Mouse (Mus musculus) CD4-positive helper T cell, adult 2 months (primary cell): Measurements from ENCODE around the gene Copg1.

ENCODE experiments used
- DNase-seq: peaks from one replicate; pipeline ENCODE4 v3.0.0-alpha.2; 2012; ENCODE audit warnings: low read depth, missing footprints, low spot score

Gene Copg1

DNA sequence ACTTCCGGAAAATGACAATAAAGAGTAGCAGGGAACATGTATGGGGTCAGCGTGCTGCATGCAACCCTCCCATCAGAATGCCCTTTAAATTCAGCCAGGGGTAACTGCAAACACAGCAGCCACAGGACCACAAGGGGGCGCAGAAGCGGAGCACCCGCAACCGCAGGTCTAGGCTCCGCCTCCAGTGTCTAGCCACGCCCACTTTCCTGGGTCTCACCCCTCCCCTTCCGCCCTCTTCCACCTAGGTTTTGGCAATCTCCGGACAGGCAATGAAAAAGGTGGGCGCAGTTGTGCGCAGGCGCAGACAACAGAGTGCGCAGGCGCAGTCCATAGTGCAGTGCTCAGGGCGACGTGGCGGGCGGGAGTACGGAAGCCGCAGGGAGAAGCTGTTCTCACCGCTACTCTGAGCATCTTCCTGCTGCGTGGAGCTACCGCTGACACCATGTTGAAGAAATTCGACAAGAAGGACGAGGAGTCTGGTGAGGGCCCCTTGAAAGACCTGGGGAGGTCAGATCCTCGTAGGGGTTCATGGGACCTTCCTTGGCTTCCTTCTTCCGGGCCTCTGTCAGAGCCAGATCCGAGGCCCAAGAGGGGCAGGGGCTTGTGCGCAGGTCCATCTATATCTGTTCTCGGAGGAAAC lies at the start of gene Copg1:
Copg1 (plus strand) TSS at position 221 of the 640 bp plus-strand sequence.
- peak; percentile 99 for DNase-seq

DNA sequence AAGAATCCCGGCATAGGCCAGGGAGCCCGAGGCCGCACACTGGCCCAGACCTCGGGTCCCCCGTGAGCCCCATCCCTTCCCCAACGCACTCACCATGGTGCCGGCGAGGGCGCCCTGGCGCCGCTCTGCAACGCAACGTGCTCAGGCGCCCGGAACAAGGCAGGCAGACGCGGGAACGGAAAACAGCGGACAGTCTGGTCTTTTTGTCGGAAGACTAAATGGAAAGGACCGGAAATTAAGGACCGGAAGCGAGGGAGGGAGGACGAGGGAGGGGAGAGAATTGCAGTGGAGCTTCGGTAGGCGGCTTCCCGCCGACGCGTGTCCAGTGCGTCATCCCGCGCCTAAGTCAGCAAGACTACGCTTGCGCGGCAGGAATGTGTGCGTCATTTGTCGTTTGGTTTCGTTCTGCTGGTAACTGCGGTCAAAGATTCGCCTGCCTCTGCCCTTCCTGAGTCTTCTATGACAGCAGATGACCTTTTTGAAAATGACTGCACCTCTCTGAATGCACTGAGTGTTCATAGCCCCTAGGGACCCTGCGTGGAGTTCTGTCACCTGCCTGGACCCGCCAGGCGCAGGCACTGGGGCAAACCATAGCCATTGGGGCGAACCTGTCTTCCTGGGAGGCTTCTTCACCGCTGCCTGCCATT lies 48.9 kb upstream of the Copg1 start, which contains the start of gene Isy1:
Isy1 (minus strand) TSS at position 248 of the 647 bp plus-strand sequence.
- DNase-seq = peak; percentile 99

DNA sequence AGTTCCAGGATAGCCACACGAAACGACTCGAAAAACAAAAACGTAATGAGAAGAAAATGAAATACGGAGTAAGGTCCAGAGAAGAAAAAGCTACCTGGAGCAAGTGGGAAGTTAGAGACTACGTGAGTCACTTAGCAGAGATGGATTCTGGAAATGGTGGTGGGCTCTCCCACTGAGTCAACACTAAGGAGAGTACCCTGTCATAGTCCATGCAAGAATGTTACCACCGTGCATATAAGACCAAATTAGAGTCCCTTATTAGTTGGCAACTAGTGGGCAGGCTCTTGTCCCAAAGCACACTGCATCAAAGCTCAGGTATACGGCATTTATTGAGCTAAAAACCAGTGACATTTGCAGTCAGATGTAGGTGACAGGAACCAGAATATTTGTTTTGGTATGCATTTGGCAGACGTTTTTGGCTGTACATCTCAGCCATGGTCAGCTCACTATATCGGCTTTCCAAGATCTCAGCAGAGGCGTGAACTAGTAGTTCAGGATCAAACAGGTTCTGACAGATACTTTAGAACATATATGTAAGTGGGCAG lies 47.7 kb upstream of the Copg1 start:
- no peak for DNase-seq

DNA sequence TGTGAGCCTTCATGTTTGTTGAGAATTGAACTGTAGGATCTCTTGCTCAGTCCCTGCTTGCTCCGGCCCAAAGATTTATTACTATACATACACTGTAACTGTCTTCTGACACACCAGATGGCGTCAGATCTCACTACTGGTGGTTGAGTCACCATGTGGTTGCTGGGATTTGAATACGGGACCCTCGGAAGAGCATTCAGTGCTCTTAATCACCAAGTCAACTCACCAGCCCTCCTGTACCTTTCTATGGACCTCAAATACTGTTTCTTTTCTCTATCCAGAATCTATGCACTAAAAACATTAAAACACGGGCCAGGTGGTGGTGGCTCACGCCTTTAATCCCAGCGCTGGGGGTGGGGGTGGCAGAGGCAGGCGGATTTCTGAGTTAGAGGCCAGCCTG lies 46.0 kb upstream of the Copg1 start:
- DNase-seq = no peak

DNA sequence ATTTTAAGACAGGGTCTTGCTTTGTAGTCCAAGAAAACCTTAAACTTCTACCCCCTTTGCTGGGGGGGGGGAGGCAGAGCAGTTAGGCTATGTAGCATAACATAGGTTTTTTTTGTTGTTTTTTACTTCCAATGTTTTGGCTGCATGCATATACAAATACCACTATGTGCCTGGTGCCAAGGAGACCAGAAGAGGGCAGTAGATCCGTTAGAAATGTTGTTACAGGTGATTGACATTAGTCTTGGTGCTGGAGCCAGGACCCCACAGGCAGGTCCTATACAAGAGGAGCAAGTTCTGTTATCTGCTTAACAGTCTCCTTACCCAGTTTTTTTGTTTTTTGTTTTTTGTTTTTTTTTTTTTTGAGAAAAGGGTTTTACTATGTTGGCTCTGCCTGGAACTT lies 45.4 kb upstream of the Copg1 start:
- peak; percentile 56 for DNase-seq

DNA sequence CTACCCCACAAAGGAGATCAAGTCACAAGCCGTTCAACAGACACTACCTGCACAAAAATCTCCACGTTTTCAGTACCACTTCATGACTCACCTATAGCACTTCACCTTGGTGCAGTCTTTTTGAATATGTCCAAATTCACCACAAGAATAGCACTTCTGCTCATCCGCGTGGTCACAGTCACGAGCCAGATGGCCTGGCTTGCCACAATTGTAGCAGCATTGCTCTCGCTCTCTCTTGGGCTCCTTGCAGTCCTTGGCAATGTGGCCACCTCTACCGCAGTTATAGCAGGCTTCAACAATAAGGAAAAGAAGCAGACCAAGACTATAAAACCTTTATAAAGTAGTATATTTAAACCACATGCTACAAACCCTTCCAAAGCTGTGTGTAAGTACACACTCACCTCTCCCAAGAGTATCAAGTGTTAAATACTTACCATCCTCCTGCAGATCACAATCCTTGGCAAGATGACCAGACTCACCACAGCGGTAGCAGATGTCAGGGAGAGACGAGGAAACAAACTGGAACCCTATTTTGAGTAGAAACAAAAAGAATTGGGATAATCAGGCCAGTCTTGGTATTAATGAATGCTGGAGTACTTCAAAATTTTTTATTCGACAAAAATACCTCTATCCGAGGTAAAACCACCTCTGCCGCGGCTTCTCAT lies 42.5 kb upstream of the Copg1 start:
- DNase-seq = no peak

DNA sequence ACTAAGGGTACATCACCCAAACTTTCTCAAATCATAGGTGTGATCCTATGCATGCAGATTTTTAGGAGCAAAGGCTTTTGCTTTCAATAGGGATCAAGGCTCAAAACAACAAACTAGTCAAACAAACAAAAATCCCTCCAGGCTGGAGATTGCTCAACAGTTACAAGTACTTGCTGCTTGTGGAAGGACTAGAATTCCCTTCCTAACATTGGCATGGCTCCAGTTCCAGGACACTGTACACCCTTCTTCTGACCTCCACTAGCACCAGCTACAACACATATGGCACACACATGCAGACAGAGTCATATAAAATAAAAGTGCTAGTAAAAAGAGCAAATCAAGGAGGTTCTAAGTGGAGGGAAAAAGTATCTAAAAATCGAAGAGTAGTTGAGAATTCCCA lies 40.8 kb upstream of the Copg1 start:
- DNase-seq = no peak

DNA sequence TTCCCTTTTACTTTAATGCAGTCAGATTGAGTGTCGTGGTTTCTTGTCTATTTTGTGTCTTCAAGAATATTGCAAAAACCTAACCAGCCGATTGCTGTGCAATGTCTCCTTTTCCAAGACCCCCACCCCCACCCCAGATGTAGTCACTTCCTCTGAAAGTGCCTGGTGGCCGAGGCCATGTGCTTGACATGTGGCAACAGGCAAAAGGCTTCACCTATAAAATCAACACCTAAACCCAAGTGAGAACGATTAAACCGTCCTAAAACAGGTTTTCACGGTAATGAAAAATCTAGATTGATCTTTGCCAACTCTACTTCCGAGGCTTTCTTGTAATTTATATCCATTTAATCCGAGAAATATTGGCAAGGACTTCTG lies 37.8 kb upstream of the Copg1 start:
- peak; percentile 57 for DNase-seq

DNA sequence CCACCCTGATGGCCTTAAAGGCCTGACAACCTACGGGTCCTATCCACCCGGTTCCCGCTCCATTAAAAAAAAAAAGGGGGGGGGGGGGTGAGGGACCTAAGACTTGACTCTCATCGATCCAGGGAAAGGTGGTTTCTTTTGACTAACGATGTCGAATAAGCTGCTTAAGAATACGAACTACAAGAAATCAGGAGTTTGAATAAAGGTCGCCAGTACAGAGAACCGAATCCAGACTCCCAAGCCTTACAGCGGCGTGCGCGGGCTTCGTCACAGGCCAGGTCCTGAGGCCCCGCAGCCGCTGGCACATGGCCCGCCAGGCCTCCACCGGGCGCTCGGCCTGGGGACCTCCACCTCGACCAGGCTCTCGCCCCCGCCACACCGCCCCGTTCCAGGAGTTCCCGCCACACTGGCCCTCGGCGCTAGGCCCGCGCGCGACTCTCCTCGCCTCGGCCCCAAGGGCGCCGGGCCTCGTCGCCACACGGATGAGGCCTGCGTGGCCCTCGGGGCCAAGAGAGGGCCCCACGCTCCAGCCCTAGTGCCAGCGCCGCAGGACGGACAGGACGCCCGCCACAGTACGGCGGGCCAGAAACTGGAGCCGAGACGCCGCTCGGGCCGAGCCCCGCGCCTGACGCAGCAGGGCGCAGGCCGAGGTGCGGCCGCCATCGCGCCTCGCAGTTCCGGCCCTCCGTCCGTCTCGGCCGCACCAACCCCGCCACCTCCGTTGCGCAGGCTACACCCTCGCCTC lies 37.3 kb upstream of the Copg1 start:
- no peak for DNase-seq

DNA sequence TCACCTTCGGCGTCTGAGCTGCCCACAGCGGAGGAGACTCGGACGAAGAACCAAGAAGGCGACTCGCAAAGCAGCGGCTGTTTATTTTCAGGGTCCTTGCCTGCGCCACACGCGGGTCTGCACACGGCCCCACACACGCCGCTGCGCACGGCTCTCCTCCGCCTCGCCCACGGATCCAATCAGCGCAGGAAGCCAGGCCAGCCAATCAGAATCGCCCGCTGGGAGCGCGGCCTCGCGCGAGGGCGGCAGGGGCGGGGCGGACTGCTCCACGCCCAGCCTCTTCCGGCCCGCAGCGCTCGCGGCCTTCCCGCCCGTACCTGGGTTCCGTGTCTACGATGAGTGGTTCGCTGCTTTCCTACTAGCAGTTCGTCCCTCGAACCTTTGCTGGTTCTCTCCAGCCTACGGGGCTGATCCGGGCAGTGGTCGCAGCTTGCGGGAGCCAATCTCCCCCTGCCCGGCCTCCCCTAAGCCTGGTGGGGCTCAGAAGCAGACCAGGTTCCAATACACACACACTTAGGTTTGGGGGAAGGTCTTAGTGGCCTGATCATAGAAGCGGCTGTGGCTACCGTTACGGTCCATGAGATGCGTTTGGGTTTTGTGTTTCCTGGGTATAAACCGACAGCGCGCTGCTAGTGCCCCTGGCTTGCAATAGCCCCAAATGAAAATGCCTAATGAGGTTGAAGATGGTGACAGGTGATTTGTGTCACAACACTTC lies 36.6 kb upstream of the Copg1 start, which contains the start of gene Cnbp:
Cnbp (minus strand) TSS at position 207 of the 715 bp plus-strand sequence.
- DNase-seq = peak; percentile 98

DNA sequence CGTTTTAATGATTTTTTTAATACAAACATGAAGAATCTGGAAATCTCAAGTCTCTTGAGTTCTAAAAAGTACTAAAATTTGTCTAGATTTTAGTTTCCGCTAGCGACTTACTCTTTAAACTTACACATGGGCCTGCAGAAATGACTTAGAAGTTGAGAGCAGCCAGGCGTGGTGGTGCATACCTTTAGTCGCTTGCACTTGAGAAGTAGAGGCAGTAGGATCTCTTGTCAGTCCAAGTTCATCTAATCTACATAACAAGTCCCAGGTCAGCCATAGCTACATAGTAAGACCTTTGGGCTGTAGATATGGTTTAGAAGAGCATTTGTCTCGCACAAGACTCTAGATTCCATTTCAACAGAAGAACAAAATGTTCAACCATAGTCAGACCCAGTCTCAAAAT lies 35.7 kb upstream of the Copg1 start:
- no peak for DNase-seq

DNA sequence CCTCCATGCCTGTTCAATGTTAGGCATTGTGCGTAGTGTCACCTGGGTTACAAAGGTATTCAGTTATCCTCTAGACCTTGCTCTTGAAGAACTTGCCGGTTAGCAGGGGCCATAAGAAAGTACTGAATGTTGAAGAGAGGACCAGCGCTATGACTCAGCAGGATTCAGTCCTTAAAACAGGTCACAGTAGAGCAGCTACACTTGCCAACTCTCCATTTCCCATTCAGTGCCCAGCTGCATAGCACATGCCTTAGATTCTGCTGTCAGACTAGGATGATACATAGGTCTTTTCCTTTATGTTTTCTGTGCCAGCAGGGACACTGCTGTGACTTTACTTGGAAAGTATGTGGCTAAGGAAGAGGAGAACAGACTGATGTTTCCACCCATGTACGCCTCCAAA lies 34.2 kb upstream of the Copg1 start:
- no peak for DNase-seq

DNA sequence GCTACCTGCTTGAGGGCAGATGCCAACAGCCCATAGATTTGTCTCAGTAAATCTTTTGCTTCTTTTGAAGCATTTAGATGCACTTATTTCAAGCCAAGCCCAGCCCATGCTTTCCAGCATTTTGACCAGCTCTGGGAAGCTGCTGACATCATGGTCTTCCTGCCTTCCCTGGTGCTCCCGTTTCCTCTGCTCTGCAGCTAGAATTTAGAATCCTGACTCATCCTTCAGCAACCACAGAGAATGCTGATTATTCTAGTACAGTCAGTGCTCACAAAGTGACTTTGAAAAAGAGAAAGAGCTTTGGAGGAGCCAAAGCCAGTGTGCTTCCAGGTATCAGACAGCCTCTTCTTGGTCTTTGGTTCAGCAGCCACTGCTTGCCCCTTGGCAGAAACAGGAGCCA lies 30.5 kb upstream of the Copg1 start:
- DNase-seq = no peak

DNA sequence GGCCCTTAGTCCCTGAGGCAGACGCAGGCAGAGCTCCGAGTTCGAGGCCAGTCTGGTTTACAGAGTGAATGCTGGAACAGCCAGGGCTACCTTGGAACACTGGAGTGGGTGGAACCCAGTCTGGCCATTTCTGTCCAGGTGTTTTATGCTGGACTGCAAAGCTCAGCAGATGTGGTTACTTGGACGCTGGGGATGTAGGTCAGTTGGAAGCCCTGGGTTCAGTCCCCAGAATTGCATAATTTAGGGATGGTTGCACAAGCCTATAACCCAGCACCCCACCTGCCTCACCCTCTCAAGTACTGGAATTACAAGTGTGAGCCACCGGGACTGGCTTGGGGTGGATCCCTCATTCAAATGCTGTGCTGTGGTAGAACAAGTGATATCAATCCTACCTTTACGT lies 21.4 kb upstream of the Copg1 start:
- DNase-seq = no peak

DNA sequence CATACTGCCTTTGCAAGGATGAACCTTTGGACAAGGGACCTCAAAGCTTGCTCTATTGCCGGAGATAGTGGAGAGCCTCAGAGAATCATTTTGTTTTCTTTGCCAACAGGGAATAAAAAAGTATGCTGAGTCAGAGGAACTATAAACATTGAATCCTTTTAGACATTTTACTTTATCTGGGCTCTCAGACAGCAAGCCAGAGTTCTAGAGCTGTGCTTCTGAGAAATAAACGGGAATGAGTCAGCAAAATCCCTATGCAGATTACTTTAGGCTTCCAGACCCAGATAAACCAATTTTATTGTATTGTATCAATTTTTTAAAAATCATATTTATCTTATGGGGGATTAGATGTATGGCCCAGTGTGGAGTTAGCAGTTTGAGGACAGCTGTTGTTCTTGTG lies 20.4 kb upstream of the Copg1 start:
- no peak for DNase-seq

DNA sequence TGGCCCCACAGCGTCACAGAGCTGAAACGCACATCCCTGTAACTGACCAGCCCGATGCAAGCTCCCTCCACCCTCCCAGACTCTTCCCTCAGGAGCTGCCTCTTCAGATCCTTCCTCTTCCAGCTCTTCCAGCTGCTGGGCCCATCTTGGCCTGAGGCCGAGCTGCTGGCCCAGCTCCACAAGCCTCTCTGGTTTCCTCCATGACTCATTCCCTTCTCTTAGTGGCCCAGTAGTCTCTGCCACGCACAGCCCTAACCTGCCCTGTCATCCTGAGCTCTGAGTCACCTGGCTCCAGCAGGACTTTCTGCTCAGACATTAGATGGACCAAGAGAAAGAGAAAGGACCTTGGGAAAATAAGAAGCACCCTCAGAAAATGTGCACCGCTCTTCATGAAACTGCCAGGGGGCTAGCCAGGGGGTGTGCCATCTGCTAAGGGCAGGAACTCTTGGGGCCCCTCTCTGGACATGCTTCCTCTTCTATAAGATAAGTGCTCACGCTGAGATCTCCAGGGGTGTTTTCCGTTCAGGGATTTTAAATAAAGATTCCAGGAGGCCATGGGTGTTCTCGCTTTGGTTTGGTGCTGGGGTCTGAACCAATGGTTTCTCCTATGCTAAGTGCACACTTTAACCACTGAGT lies 18.6 kb upstream of the Copg1 start:
- no peak for DNase-seq

DNA sequence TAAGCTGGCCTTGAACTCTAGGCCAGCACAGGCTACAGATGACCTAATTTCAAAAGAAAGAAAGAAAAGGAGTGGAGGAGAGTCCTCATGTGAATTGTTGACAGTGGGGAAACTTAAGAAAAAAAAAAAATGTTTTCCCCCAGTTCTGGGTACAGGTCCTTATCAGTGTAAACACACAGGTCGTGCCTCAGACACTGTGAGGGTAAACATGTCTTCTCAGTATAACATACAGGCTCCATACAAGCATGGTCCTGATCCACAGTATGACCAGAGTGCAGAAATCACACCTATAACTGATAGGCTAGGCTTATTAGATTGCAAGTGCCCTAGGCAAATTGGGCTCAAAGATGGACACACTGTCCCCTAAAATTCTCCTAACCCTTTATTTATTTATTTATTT lies 17.2 kb upstream of the Copg1 start:
- no peak for DNase-seq

DNA sequence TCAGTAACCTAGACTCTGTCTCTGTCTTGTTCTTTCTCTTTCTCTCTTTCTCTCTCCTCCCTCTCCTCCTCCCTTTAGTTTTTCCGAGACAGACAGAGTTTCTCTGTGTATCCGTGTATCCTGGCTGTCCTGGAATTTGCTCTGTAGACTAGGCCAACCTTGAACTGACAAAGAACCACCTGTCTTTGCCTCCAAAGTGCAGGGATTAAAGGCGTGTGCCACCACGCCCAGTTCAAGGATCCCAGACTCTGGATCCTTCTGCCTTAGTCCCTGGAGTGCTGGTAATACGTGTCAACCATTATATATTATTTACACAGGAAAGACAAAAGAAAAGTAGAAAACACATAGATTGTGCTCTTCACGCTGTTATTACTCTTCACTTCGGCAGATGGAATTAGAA lies 16.4 kb upstream of the Copg1 start:
- no peak for DNase-seq

DNA sequence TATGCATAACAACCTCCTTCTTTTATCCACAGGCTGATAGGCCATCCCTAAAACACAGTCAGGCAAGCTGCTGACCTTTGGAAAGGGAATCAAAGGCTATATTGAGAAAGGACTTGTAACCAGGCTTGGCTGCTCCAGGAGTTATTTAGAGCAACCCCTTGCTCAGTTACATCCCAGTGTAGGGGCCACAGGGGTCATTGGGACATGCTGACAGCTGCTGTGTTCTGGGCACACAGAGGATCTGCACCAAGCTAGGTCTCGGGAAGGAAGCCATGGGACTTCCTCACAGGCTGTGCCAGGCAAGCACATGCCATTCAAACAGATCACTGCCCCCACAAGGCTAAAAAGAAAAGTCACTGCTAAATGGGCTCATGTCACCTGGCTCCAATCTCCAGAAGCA lies 14.5 kb upstream of the Copg1 start:
- DNase-seq = no peak

DNA sequence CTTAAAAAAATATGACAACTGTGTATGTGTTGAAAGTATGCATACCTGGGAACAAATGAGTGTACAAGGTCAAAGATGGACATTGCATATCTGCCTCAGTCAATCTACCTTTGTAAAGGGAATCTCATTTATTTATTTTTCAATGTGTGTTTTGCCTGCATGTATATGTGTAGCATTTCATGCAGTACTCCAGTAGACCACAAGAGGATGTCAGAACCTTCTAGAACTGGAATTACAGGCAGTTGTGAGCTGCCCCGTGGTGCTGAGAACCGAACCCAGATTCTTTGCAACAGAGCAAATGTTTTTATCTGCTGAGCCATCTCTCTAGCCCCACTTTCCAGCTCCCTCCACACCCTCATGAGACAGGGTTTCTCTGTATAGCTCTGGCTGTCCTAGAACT lies 13.7 kb upstream of the Copg1 start:
- no peak for DNase-seq

DNA sequence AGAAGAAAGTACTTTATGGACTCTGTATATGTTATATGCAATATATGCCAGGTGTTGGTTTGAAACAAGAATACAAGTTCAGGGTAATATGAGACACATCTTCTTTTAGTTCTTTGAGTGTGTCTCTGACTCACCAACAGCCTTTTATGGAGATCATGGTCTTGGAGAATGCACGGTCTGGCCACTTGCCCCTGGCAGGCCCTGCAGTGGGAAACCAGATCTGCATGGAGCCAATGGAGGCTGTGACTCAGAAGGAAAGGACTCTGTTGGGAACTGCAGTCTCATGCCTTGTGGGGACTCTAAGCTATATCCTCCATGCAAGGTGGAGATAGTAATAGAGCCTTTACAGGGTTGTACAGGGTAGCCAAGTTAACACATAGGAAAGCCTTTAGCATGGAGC lies 12.5 kb upstream of the Copg1 start:
- no peak for DNase-seq
